Mouse (Mus musculus) natural killer cell, adult 2 months (primary cell): ENCODE results near the gene Ankk1.

Source experiments
- DNase-seq, 2 experiments: peaks; one replicate each; pipeline ENCODE4 v3.0.0; 2022; ENCODE audit warnings: low spot score in 2 of 2

Gene Ankk1

GRCm38 (mm10) chr9:49426921-49427320 is at the start of gene Ankk1:
Gene Ankk1 (minus strand): TSS chr9:49427021.
- DNase-seq, result no peak

- no peak for DNase-seq
Observed at GRCm38 (mm10) chr9:49472126-49472525, 45.3 kb upstream of the Ankk1 start.

- no peak for DNase-seq
Observed at GRCm38 (mm10) chr9:49470946-49471345, 44.1 kb upstream of the Ankk1 start.

- no peak for DNase-seq
Observed at GRCm38 (mm10) chr9:49470006-49470405, 43.2 kb upstream of the Ankk1 start.

GRCm38 (mm10) chr9:49456136-49456535 is 29.3 kb upstream of the Ankk1 start:
- no peak for DNase-seq

GRCm38 (mm10) chr9:49452396-49452795 is 25.6 kb upstream of the Ankk1 start:
- no peak for DNase-seq

GRCm38 (mm10) chr9:49450491-49450890 is 23.7 kb upstream of the Ankk1 start:
- no peak for DNase-seq

GRCm38 (mm10) chr9:49442621-49443020 is 15.8 kb upstream of the Ankk1 start:
- no peak for DNase-seq

GRCm38 (mm10) chr9:49427478-49427877 is 657 bp upstream of the Ankk1 start:
- DNase-seq, result no peak

GRCm38 (mm10) chr9:49425585-49425984 is 1.2 kb downstream of the Ankk1 start:
- no peak for DNase-seq

GRCm38 (mm10) chr9:49423866-49424265 is 3.0 kb downstream of the Ankk1 start:
- no peak for DNase-seq

- no peak for DNase-seq
Observed at GRCm38 (mm10) chr9:49410621-49411020, 16.2 kb downstream of the Ankk1 start.

- DNase-seq, result no peak
Observed at GRCm38 (mm10) chr9:49407028-49407427, 19.8 kb downstream of the Ankk1 start.

- no peak for DNase-seq
Observed at GRCm38 (mm10) chr9:49403711-49404110, 23.1 kb downstream of the Ankk1 start.

GRCm38 (mm10) chr9:49396006-49396405 is 30.8 kb downstream of the Ankk1 start:
- DNase-seq, result no peak

GRCm38 (mm10) chr9:49392242-49392641 is 34.6 kb downstream of the Ankk1 start:
- no peak for DNase-seq

- DNase-seq, result no peak
Observed at GRCm38 (mm10) chr9:49386119-49386518, 40.7 kb downstream of the Ankk1 start.

- no peak for DNase-seq
Observed at GRCm38 (mm10) chr9:49385301-49385700, 41.5 kb downstream of the Ankk1 start.

- DNase-seq, result no peak
Observed at GRCm38 (mm10) chr9:49384855-49385254, 42.0 kb downstream of the Ankk1 start.

GRCm38 (mm10) chr9:49384041-49384440 is 42.8 kb downstream of the Ankk1 start:
- DNase-seq, result no peak

GRCm38 (mm10) chr9:49379962-49380361 is 46.9 kb downstream of the Ankk1 start:
- DNase-seq, result no peak

GRCm38 (mm10) chr9:49373946-49374345 is 52.9 kb downstream of the Ankk1 start:
- no peak for DNase-seq

- DNase-seq, result no peak
Observed at GRCm38 (mm10) chr9:49365763-49366162, 61.1 kb downstream of the Ankk1 start.
